19 mouse cellular contexts compared by ENCODE assay signal in the genomic region with DNA sequence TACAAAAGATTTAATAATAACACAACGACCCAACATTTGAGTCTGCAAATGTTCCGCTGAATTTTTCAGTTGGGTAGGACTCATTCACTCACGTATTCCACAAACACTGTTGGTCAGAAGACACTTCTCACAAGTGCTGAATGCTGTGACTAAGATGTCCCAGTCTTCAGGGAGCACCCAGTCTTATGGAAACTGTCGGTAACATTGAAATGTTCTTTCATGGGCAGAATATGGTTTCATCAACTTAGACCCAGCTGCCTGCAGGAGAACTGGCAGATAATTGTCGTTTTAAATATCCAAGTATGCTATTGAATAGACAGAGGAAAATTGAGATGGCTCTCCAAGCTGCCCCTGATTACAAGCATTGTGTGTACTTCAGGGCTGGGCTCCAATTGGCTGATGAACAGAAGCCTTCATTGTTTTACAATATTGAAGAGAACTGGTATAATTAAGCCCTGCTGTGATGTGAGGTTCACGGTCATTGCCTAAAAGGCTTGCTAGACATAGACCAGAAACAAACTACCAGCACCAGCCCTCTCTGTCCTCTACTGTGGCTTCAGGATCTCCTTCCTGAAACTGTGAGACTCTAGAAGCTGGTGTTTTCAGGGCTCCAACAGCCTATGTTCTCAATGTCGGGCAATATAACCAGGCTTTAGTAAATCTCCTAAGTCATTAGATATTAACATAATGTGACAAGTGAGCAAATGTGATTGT. TPM values are rescaled to one million over a fixed set of nuclear protein-coding genes. Genes with fewer than 3 reads are reported as not detected.
DNase-seq lines count a peak whose midpoint lies in the region; TF ChIP-seq lines count a peak whose summit lies in the region.
"Had no signal": no experiment of that assay in that cellular context is flagged by ENCODE, and none has a peak within 500 bp of the region (broad histone marks: within the 10 kb centered on the region; RNA-seq: fewer than 3 reads in every experiment).

No protein-coding gene starts in this region.

- DNase-seq in cerebellum, postnatal 10 days = peak; percentile 16 to 38
- no peak for DNase-seq in cerebellum, adult 8-10 months
- DNase-seq in layer of hippocampus, adult 9-11 months = peak; percentile 47
- no peak for DNase-seq in layer of hippocampus, adult 11-12 months (ENCODE audit: low spot score)
- peak; percentile 7 for DNase-seq in right cerebral cortex, adult 18-20 months
- no peak for DNase-seq in right cerebral cortex, postnatal 36 days (ENCODE audit: low spot score in 2 of 2)
- peak; percentile 23 for DNase-seq in retina, postnatal 7 days (ENCODE audit: low read depth, low spot score)
- no peak for DNase-seq in gastrocnemius, adult 2 months
- DNase-seq: adrenal gland, postnatal 14 days; gastrocnemius, postnatal 36 days; lung, postnatal 10 days; thymus, postnatal 25 days had no signal

- intact Hi-C loops in gastrocnemius, adult 2 months (cut with DNase I) = no loop called here

- no peak overlapping the region for H3K27ac ChIP-seq in gastrocnemius, adult 2 months
- H3K27ac ChIP-seq: embryonic facial prominence, embryonic 13.5 days; hindbrain, embryonic 12.5 days; kidney, postnatal 0 days; limb, embryonic 12.5 days; liver, embryonic 14.5 days; stomach, postnatal 0 days had no signal

- H3K4me3 ChIP-seq in gastrocnemius, adult 2 months = no peak overlapping the region
- H3K4me3 ChIP-seq: embryonic facial prominence, embryonic 13.5 days; heart, embryonic 12.5 days; hindbrain, embryonic 12.5 days; limb, embryonic 12.5 days had no signal

- TF ChIP-seq CTCF in gastrocnemius, adult 2 months (IDR thresholded peaks at IDR 0.05) = no peak

RNA-seq across cellular contexts. Expression of a gene that starts 59.8 kb away (rescaled TPM):
- 10 to 100 TPM; 29.2 to 36.3 TPM for total RNA-seq in gastrocnemius, adult 2 months (2021)

Comparison
In these comparisons a context has a peak if more than half of its experiments do, and no peak if none do; other contexts are left out.
1. DNase-seq: peak in cerebellum, postnatal 10 days (2 of 2), layer of hippocampus, adult 9-11 months (single experiment), right cerebral cortex, adult 18-20 months (single experiment) and retina, postnatal 7 days (single experiment); none in cerebellum, adult 8-10 months (single experiment), layer of hippocampus, adult 11-12 months (single experiment), right cerebral cortex, postnatal 36 days (0 of 2) and gastrocnemius, adult 2 months (single experiment).